Mouse (Mus musculus) T-helper 17 cell (primary cell): ENCODE results near the gene Dnajb14.
"Not testable (repeated sequence)": the region's sequence is repeated elsewhere in the genome, so short reads cannot be mapped to it uniquely, and the experiment has no call there.

ENCODE experiments used
- in situ Hi-C, 2 experiments: fragments of 300-600 bp; cut with MboI, MseI; formaldehyde crosslinking; loops; 1 replicate in 1 of 2; 2 replicates in 1 of 2; pipeline ENCODE4 v1.15.1; 2025; ENCODE audit warnings: high pct_unique_total_duplicates in 2 of 2

Dnajb14 gene

DNA sequence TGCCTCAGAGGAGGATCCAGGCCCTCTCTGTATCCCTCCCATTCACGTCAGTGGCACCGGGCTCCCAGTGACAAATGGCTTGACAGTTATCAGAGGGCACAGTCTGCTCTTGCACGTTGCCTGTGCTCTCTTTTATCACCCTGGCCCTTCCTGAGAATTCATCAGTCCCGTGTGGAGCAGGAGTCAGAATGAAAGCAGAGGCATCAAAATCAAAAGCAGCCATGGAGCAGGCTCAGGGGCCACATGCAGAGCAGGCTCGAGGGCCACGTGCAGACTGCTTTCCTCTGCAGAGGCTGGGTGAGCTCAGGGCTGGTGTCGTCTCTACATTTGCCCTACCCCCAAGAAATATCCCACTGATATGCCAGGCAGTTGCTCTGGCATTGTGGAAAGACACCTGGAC, 84.3 kb downstream of the Dnajb14 start:
- in situ Hi-C loops = no loop called here

DNA sequence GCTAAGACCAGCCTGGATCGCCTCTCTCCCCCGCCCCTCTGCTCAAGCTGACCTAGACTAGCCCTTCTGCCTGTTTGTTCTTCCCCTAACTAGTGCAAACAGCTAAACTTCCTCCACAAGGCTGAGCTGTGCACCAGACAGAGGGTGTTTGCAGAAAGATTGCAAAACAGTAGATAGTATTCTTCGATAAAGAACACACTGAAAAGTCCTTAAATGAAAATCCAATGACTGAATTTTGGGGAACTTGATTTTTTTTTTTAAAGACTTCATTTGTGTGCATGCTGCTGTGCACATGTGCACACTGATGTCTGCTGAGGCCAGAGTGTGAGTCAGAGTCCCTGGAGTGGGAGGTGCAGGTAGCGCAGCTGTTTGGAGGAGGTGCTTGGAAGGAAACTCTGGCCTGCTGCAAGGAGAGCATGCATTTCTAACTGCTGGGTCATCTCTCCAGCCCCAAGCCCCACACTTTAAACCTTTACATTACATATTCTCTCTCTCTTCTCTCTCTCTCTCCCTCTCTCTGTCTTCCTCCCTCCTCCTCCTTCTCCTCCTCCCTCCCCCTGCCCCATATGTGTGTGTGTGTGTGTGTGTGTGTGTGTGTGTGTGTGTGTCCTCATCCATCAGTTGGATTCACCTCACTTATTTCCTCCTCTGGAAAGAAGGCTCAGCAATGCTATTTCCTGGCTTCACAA, 84.9 kb downstream of the Dnajb14 start:
- in situ Hi-C loops = no loop called here

GRCm38 (mm10) chr3:137952914-137953880, 85.7 kb downstream of the Dnajb14 start:
- in situ Hi-C loops = no loop called here

- in situ Hi-C loops = no loop called here
Observed at GRCm38 (mm10) chr3:137954256-137954916, 86.9 kb downstream of the Dnajb14 start.

GRCm38 (mm10) chr3:137955560-137956081, 88.1 kb downstream of the Dnajb14 start:
- in situ Hi-C loops = no loop called here

DNA sequence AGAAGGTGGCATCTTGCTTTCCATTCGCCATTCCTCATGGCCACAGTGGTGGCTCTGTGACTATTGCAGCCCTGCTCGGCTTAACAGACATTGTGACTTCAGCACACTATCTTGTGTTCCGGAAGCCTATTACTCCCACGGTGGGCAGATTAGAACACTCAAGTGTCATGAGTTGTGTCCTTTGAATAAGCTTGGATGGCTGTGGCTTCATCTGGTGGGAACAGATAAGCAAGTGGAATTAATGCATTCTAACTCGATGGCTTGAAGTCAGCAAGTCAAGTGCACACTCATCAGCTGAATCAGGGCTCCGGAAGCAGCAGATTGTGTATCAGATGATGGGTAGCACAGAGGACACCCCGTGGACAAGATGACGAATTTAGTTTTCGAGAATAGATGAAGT, 90.4 kb downstream of the Dnajb14 start:
- in situ Hi-C loops = no loop called here

GRCm38 (mm10) chr3:137958352-137958751, 90.9 kb downstream of the Dnajb14 start:
- in situ Hi-C loops = no loop called here

- in situ Hi-C loops = no loop called here
Observed at GRCm38 (mm10) chr3:137959456-137959855, 92.0 kb downstream of the Dnajb14 start.

GRCm38 (mm10) chr3:137961736-137962385, 94.4 kb downstream of the Dnajb14 start:
- in situ Hi-C loops = no loop called here

GRCm38 (mm10) chr3:137963508-137963907, 96.0 kb downstream of the Dnajb14 start:
- in situ Hi-C loops = no loop called here

DNA sequence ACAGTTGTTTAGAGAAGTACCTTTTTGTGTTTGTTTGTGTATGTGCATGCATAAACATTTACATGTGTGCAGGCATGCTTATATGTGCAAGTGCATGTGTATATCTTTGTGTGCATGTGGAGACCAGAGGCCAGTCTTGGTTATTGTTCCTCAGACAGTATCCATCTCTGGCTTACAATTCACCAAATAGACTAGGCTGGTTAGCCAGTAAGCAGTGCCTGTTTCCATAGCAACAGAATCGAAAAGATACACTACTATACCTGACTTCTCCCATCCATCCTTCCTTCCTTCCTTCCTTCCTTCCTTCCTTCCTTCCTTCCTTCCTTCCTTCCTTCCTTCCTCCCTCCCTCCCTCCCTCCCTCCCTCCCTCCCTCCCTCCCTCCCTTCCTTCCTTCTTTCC, 96.5 kb downstream of the Dnajb14 start:
- in situ Hi-C loops = not testable (repeated sequence)
